21 mouse cellular contexts compared by ENCODE assay signal in the genomic region with DNA sequence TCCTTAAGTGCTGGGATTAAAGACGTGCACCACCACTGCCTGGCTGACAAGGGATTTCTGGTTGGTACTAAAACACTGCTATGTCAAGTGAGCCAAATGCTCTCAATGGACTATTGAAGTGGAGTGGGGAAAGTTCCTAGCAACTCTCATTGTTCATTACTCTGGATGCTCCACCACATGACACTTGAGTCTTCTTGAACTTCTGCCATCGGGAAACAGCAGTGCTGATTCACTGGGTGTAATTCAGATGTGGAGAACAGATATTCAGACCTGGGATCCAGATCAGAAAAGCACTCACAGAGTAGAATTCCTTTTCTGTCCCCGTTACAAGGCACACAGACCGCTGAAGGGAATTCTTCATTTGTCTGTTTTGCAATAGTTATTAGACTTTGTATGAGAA.
"Had no signal": no experiment of that assay in that cellular context is flagged by ENCODE, and none has a peak within 500 bp of the region (broad histone marks: within the 10 kb centered on the region; RNA-seq: fewer than 3 reads in every experiment).

No protein-coding gene starts in this region.

- H3K9me3 ChIP-seq: limb, embryonic 10.5 days; liver, embryonic 12.5 days; liver, embryonic 15.5 days; lung, embryonic 15.5 days; neural tube, embryonic 13.5 days; stomach, embryonic 15.5 days had no signal

- H3K4me3 ChIP-seq: layer of hippocampus, adult 2 months; limb, embryonic 10.5 days; limb, embryonic 13.5 days; liver, embryonic 12.5 days; liver, embryonic 15.5 days; lung, embryonic 15.5 days; myocyte; neural tube, embryonic 13.5 days; stomach, embryonic 15.5 days had no signal

- H3K4me1 ChIP-seq: limb, embryonic 10.5 days; limb, embryonic 13.5 days; liver, embryonic 12.5 days; liver, embryonic 15.5 days; lung, embryonic 15.5 days; neural tube, embryonic 13.5 days; stomach, embryonic 15.5 days had no signal

- H3K27me3 ChIP-seq: limb, embryonic 13.5 days; liver, embryonic 12.5 days; liver, embryonic 15.5 days; lung, embryonic 15.5 days; neural tube, embryonic 13.5 days; stomach, embryonic 15.5 days had no signal

- H3K9ac ChIP-seq: limb, embryonic 13.5 days; liver, embryonic 12.5 days; liver, embryonic 15.5 days; lung, embryonic 15.5 days; neural tube, embryonic 13.5 days; stomach, embryonic 15.5 days had no signal

- DNase-seq: kidney, adult 2 months; kidney, postnatal 25 days; layer of hippocampus, adult 9-11 months; liver; lung, postnatal 4 days; midbrain, embryonic 14.5 days; retina, postnatal 1 day; right cerebral cortex, postnatal 25 days; spleen, adult 18-20 months; thymus, postnatal 25 days had no signal

- H3K36me3 ChIP-seq: limb, embryonic 10.5 days; limb, embryonic 13.5 days; liver, embryonic 12.5 days; liver, embryonic 15.5 days; lung, embryonic 15.5 days; neural tube, embryonic 13.5 days; stomach, embryonic 15.5 days had no signal

- ATAC-seq: liver, embryonic 12.5 days had no signal

- H3K27ac ChIP-seq: kidney, postnatal 0 days; layer of hippocampus, adult 2 months; limb, embryonic 10.5 days; limb, embryonic 13.5 days; liver, embryonic 12.5 days; liver, embryonic 15.5 days; lung, embryonic 15.5 days; neural tube, embryonic 13.5 days; stomach, embryonic 15.5 days had no signal

- H3K4me2 ChIP-seq: limb, embryonic 13.5 days; liver, embryonic 12.5 days; liver, embryonic 15.5 days; lung, embryonic 15.5 days; midbrain, embryonic 11.5 days; neural tube, embryonic 13.5 days; stomach, embryonic 15.5 days had no signal
